Mouse (Mus musculus) thymus, adult 2 months (tissue): Measurements from ENCODE around the gene Stxbp1. TPM values are rescaled to one million over a fixed set of nuclear protein-coding genes. Genes with fewer than 3 reads are reported as not detected.

Source experiments
- DNase-seq: peaks from one replicate; pipeline ENCODE4 v3.0.0; 2021
- H3K27ac ChIP-seq: fragments of 200-500 bp; 2 replicates; pipeline ENCODE4 v1.5.1; 2012; ENCODE audit warnings: low read length, control low read depth; ENCODE audit not compliant: control insufficient read depth, insufficient read depth
- H3K27me3 ChIP-seq: fragments of 200-500 bp; 2 replicates; pipeline ENCODE4 v1.6.1; 2012; ENCODE audit warnings: mild to moderate bottlenecking, low read length, moderate library complexity, mixed read lengths; ENCODE audit not compliant: control insufficient read depth, insufficient read depth
- H3K36me3 ChIP-seq: fragments of 200-500 bp; 2 replicates; pipeline ENCODE4 v1.6.1; 2012; ENCODE audit warnings: mild to moderate bottlenecking, low read length, moderate library complexity; ENCODE audit not compliant: control insufficient read depth, insufficient read depth
- H3K4me1 ChIP-seq: fragments of 200-500 bp; replicated peaks from 2 replicates; pipeline ENCODE4 v1.6.1; 2012; ENCODE audit warnings: low read length; ENCODE audit not compliant: control insufficient read depth, insufficient read depth
- H3K4me3 ChIP-seq: fragments of 200-500 bp; 2 replicates; pipeline ENCODE4 v1.5.1; 2012; ENCODE audit warnings: mild to moderate bottlenecking, low read length, control low read depth, moderate library complexity; ENCODE audit not compliant: control insufficient read depth, insufficient read depth
- CTCF ChIP-seq: fragments of 200-500 bp; IDR thresholded peaks from 2 replicates; pipeline ENCODE4 v1.5.1; 2012; ENCODE audit warnings: mild to moderate bottlenecking, control low read depth, low read length, moderate library complexity, borderline replicate concordance; ENCODE audit not compliant: control insufficient read depth, poor library complexity, insufficient read depth; ENCODE audit errors: extremely low read depth
- POLR2A ChIP-seq: fragments of 200-500 bp; IDR thresholded peaks from 2 replicates; pipeline ENCODE4 v1.6.1; 2012; ENCODE audit warnings: mild to moderate bottlenecking, low read length, control low read depth, moderate library complexity; ENCODE audit not compliant: control insufficient read depth, poor library complexity, insufficient read depth; ENCODE audit errors: extremely low read depth
- WGBS: fragments of 180-500 bp; shearing (Covaris S2); methylation state at CpG from one replicate; pipeline ENCODE4 v1.1.7; 2018; 5-methylcytosine and 5-hydroxymethylcytosine counted together
- polyA plus RNA-seq: library from polyadenylated mRNA; depleted of rRNA; stranded (reverse); fragments of >200 nt; gene quantifications from 2 replicates; pipeline ENCODE4 v1.2.3, GENCODE M21; 2012

Gene Stxbp1
- polyA plus RNA-seq, 1 experiment, result 6.6 TPM

- Histone ChIP-seq H3K27me3 (no peaks in the 10 kb centered on the region), H3K36me3 (peaks cover 13% of the 10 kb centered on the region), H3K4me3 (no peak overlapping the region), H3K4me1 (no peaks in the 10 kb centered on the region), H3K27ac (no peak overlapping the region)
- TF ChIP-seq POLR2A, result no peak
- no peak for DNase-seq
- 97% methylated on average over 14 of the region's 14 CpGs for WGBS
These were observed 85.7 kb downstream of the Stxbp1 start for GRCm38 (mm10) chr2:32761361-32761760.

- TF ChIP-seq CTCF (no peak), POLR2A (no peak)
- Histone ChIP-seq H3K4me1 (no peaks in the 10 kb centered on the region), H3K36me3 (peaks cover 13% of the 10 kb centered on the region), H3K27me3 (no peaks in the 10 kb centered on the region), H3K4me3 (no peak overlapping the region), H3K27ac (no peak overlapping the region)
- DNase-seq, result no peak
- WGBS, result 100% methylated on average over 2 of the region's 2 CpGs
These were observed 88.0 kb downstream of the Stxbp1 start for GRCm38 (mm10) chr2:32759001-32759400.

- Histone ChIP-seq H3K4me3 (no peak overlapping the region), H3K27me3 (no peaks in the 10 kb centered on the region), H3K36me3 (peaks cover 15% of the 10 kb centered on the region), H3K4me1 (no peaks in the 10 kb centered on the region), H3K27ac (no peak overlapping the region)
- DNase-seq, result no peak
- TF ChIP-seq POLR2A (no peak), CTCF (no peak)
- WGBS, result 98% methylated on average over 8 of the region's 8 CpGs
These were observed 88.5 kb downstream of the Stxbp1 start for GRCm38 (mm10) chr2:32758503-32758902.

- Histone ChIP-seq H3K4me3 (peak within 1 kb of the TSS; percentile 72), H3K4me1 (no peaks in the 10 kb centered on the region), H3K36me3 (peaks cover 26% of the 10 kb centered on the region), H3K27me3 (no peaks in the 10 kb centered on the region), H3K27ac (0 out of 2 replicates have a peak within 1 kb of the TSS, but pooled peaks have one; percentile 10)
- DNase-seq, result peak; percentile 99
- under 1% methylated on average over 66 of the region's 66 CpGs for WGBS
- peak; percentile 70; the same call in 1 of the 2 replicates for TF ChIP-seq POLR2A
- TF ChIP-seq CTCF, result peak; percentile 93
These were observed 89.8 kb downstream of the Stxbp1 start, which contains the start of gene Tor2a for GRCm38 (mm10) chr2:32757056-32757845. Tor2a (plus strand) TSS chr2:32757234.

- no peaks in the 10 kb centered on the region for H3K4me1 ChIP-seq
- no peak overlapping the region for H3K27ac ChIP-seq
- TF ChIP-seq POLR2A, result no peak
- TF ChIP-seq CTCF, result no peak
- H3K27me3 ChIP-seq, result no peaks in the 10 kb centered on the region
- 41% methylated on average over 6 of the region's 6 CpGs for WGBS
- peaks cover 27% of the 10 kb centered on the region for H3K36me3 ChIP-seq
- DNase-seq, result peak; percentile 24
- H3K4me3 ChIP-seq, result no peak overlapping the region
These were observed 90.4 kb downstream of the Stxbp1 start for GRCm38 (mm10) chr2:32756674-32757055.

GRCm38 (mm10) chr2:32752181-32752580, 94.9 kb downstream of the Stxbp1 start:
- Histone ChIP-seq H3K4me3 (no peak overlapping the region), H3K36me3 (peaks cover 39% of the 10 kb centered on the region), H3K4me1 (no peaks in the 10 kb centered on the region), H3K27ac (no peak overlapping the region), H3K27me3 (no peaks in the 10 kb centered on the region)
- WGBS, result 92% methylated on average over 10 of the region's 10 CpGs
- no peak for DNase-seq
- TF ChIP-seq POLR2A (no peak), CTCF (no peak)

- peaks cover 44% of the 10 kb centered on the region for H3K36me3 ChIP-seq
- no peak overlapping the region for H3K4me3 ChIP-seq
- H3K27ac ChIP-seq, result no peak overlapping the region
- no peaks in the 10 kb centered on the region for H3K27me3 ChIP-seq
- H3K4me1 ChIP-seq, result no peaks in the 10 kb centered on the region
- TF ChIP-seq CTCF, result no peak
- TF ChIP-seq POLR2A, result no peak
- no peak for DNase-seq
- WGBS, result 88% methylated on average over 10 of the region's 10 CpGs
These were observed 95.4 kb downstream of the Stxbp1 start for GRCm38 (mm10) chr2:32751665-32752033.
